Mouse (Mus musculus) spleen, adult 2 months (tissue): Measurements from ENCODE around the gene Tac1. TPM values are rescaled to one million over a fixed set of nuclear protein-coding genes. Genes with fewer than 3 reads are reported as not detected.
"Not testable (repeated sequence)": the region's sequence is repeated elsewhere in the genome, so short reads cannot be mapped to it uniquely, and the experiment has no call there.

Source experiments
- DNase-seq, 2 experiments: peaks; one replicate each; pipeline versions ENCODE4 v3.0.0 to v3.0.0-alpha.2; 2012 to 2021; ENCODE audit warnings: low spot score in 2 of 2, low read depth in 1 of 2
- H3K27ac ChIP-seq: fragments of 200-500 bp; 2 replicates; pipeline ENCODE4 v1.5.1; 2012; ENCODE audit warnings: low read length, inconsistent platforms; ENCODE audit not compliant: insufficient read depth
- H3K27me3 ChIP-seq: fragments of 200-500 bp; 2 replicates; pipeline ENCODE4 v1.6.1; 2012; ENCODE audit warnings: mild to moderate bottlenecking, moderate library complexity, low read length, inconsistent platforms; ENCODE audit not compliant: control insufficient read depth, insufficient read depth
- H3K36me3 ChIP-seq: fragments of 200-500 bp; 2 replicates; pipeline ENCODE4 v1.6.1; 2012; ENCODE audit warnings: mild to moderate bottlenecking, low read length, inconsistent platforms; ENCODE audit not compliant: control insufficient read depth, insufficient read depth
- H3K4me1 ChIP-seq: fragments of 200-500 bp; 2 replicates; pipeline ENCODE4 v1.6.1; 2011; ENCODE audit warnings: inconsistent platforms; ENCODE audit not compliant: control insufficient read depth, insufficient read depth, insufficient read length
- H3K4me3 ChIP-seq: fragments of 200-500 bp; 2 replicates; pipeline ENCODE4 v1.5.1; 2011; ENCODE audit warnings: mild to moderate bottlenecking, inconsistent platforms; ENCODE audit not compliant: insufficient read depth, insufficient read length; ENCODE audit errors: extremely low read depth
- CTCF ChIP-seq: fragments of 200-500 bp; IDR thresholded peaks from 2 replicates; pipeline ENCODE4 v1.5.1; 2011; ENCODE audit warnings: mild to moderate bottlenecking, inconsistent platforms; ENCODE audit not compliant: insufficient read depth, insufficient read length, insufficient replicate concordance; ENCODE audit errors: extremely low read depth
- POLR2A ChIP-seq: fragments of 200-500 bp; IDR thresholded peaks from 2 replicates; pipeline ENCODE4 v1.6.1; 2011; ENCODE audit warnings: low read depth, low read length, inconsistent platforms
- WGBS: fragments of 180-500 bp; shearing (Covaris S2); methylation state at CpG from one replicate; pipeline ENCODE4 v1.1.7; 2018; 5-methylcytosine and 5-hydroxymethylcytosine counted together
- polyA plus RNA-seq: library from polyadenylated mRNA; depleted of rRNA; stranded (reverse); fragments of >200 nt; gene quantifications from 2 replicates; pipeline ENCODE4 v1.2.3, GENCODE M21; 2012; rRNA removed

Tac1 gene
- not detected in 2 replicates for polyA plus RNA-seq

GRCm38 (mm10) chr6:7554829-7555391 is at the start of gene Tac1:
Gene Tac1 (plus strand): TSS chr6:7554879.
- WGBS, result 7% methylated on average over 37 of the region's 37 CpGs
- Histone ChIP-seq H3K36me3 (no peaks in the 10 kb centered on the region), H3K27me3 (0 out of 2 replicates have a peak, but pooled peaks cover 1% of the 10 kb centered on the region), H3K27ac (no peak within 1 kb of the TSS), H3K4me1 (no peaks in the 10 kb centered on the region), H3K4me3 (no peak within 1 kb of the TSS)
- DNase-seq, result no peak
- no peak for TF ChIP-seq CTCF
- TF ChIP-seq POLR2A, result no peak

DNA sequence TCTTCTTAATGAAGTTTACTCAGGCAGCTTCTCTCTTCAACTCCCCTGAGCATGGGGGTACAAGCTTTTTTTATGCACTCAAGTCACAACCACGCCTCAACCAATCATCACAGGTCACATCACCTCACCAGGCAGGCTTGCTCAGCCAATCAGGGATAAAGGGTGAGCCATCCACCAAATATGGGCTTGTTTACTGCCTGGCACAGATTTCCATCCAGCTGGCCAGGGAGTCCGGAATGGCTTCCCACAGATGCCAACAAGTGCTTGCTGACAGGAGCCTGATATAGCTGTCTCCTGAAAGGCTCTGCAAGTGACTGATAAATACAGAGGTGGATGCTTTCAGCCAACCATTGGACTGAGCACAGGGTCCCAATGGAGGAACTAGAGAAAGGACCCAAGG is 11.2 kb upstream of the Tac1 start:
- not testable (repeated sequence) for H3K36me3 ChIP-seq, H3K27ac ChIP-seq, H3K4me1 ChIP-seq, H3K27me3 ChIP-seq, DNase-seq, H3K4me3 ChIP-seq
- 65% methylated on average over 2 of the region's 2 CpGs for WGBS

- no peaks in the 10 kb centered on the region for H3K4me1 ChIP-seq
- no peak overlapping the region for H3K27ac ChIP-seq
- 0 out of 2 replicates have a peak, but pooled peaks cover 1% of the 10 kb centered on the region for H3K27me3 ChIP-seq
- TF ChIP-seq POLR2A, result no peak
- TF ChIP-seq CTCF, result no peak
- WGBS, result 8% methylated on average over 25 of the region's 25 CpGs
- H3K36me3 ChIP-seq, result no peaks in the 10 kb centered on the region
- no peak for DNase-seq
- no peak overlapping the region for H3K4me3 ChIP-seq
Observed at GRCm38 (mm10) chr6:7555688-7556476, 1.2 kb downstream of the Tac1 start.

DNA sequence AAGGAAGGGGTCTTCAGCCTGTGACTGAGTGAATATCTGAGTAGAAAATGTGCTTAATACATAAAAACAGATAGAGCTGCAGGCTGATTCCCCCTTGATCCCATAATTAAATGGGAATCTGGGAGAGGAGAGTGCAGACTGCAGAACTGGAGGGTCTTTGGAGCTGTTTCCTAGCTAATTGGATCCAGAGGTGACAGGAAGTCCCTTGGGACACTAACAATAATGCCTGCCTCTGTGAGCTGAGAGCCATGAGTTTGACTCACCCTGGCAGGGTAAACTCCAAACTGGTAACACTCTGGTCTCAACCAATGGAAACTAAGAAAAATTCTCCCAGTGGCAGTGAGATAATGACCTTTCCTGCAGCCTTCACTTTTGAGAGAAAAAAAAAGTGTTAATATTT is 3.5 kb downstream of the Tac1 start:
- Histone ChIP-seq H3K4me1 (no peaks in the 10 kb centered on the region), H3K36me3 (no peaks in the 10 kb centered on the region), H3K27ac (no peak overlapping the region), H3K4me3 (no peak overlapping the region), H3K27me3 (0 out of 2 replicates have a peak, but pooled peaks cover 1% of the 10 kb centered on the region)
- no peak for TF ChIP-seq POLR2A
- TF ChIP-seq CTCF, result no peak
- DNase-seq, result no peak

DNA sequence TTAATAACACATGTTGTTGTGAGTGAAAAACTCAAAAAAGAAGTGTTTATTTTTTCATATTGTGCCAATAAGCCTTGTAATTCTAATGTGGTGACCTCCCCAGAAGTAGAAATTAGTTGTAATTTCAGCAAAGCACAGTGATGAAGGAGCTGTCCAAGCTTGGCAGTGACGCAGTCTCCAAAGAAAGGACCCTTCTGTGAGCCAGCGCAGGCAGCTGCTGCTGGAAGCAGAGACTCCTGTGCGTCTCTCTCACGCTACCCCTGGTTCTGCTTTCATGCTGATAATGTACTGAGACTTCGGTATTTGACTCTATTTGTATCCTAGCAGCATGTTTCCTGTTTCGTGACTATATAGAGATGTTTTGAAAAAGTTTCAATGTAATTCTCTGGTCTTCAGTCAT is 7.8 kb downstream of the Tac1 start:
- WGBS, result 64% methylated on average over 6 of the region's 6 CpGs
- TF ChIP-seq CTCF (no peak), POLR2A (no peak)
- Histone ChIP-seq H3K4me1 (no peaks in the 10 kb centered on the region), H3K4me3 (no peak overlapping the region), H3K27ac (no peak overlapping the region), H3K36me3 (no peaks in the 10 kb centered on the region), H3K27me3 (no peaks in the 10 kb centered on the region)
- no peak for DNase-seq

DNA sequence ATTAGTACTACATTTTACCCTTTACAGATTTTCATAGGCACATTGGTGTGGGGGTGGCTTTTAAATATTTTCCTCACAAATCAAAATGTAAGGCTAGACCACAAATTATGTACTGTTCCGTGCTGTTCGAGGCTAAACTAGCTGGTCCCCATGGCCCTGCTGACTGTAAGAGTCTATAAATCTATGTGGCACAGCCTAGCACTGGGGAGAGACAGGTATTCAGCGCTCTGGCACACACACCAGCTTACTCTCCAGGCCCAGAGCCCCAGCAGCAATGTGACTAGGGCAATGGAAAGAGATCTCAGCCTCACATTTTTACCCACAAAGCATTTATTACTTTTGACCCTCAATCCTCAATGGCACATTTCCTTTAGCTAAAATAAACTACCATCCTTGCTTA is 9.9 kb downstream of the Tac1 start:
- Histone ChIP-seq H3K36me3 (no peaks in the 10 kb centered on the region), H3K27me3 (no peaks in the 10 kb centered on the region), H3K4me1 (no peaks in the 10 kb centered on the region), H3K27ac (no peak overlapping the region), H3K4me3 (no peak overlapping the region)
- DNase-seq, result no peak
- TF ChIP-seq CTCF (no peak), POLR2A (no peak)
- 73% methylated on average over 3 of the region's 3 CpGs for WGBS

DNA sequence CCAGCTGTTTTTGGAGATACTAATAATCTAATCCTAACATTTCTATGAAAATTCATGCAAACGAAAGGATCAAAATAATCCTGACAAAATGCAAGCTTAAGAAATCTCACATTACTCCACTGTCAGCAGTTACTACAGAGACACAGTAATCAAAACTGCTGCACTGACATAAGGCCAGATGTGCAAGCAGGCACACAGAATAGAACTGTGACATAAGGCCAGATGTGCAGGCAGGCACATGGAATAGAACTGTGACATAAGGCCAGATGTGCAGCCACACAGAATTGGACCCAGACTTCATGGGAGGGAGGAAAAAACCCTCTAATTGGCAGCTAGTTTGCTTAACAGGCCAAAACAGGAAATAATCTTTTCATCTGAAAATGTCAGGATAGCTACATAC is 16.5 kb downstream of the Tac1 start:
- H3K4me3 ChIP-seq, result no peak overlapping the region
- no peak for DNase-seq
- H3K4me1 ChIP-seq, result no peaks in the 10 kb centered on the region
- TF ChIP-seq POLR2A (no peak), CTCF (no peak)
- WGBS, result 90% methylated on average over 1 of the region's 1 CpGs
- H3K36me3 ChIP-seq, result no peaks in the 10 kb centered on the region
- H3K27me3 ChIP-seq, result no peaks in the 10 kb centered on the region
- H3K27ac ChIP-seq, result no peak overlapping the region
